Mouse (Mus musculus): ENCODE data around the gene Rccd1. TPM values are rescaled to one million over a fixed set of nuclear protein-coding genes. Genes with fewer than 3 reads are reported as not detected.

The Rccd1 gene
- total RNA-seq, 1 experiment from 2014 or later = 11.0 TPM

GRCm38 (mm10) chr7:80323336-80323735, 918 bp downstream of the Rccd1 start:
- ATAC-seq (replicated peaks in 1 of 2; ENCODE audit: insufficient read depth in 1 of 2, low FRiP score in 2 of 2, low TSS enrichment in 1 of 2, low read depth in 1 of 2, poor library complexity in 2 of 2, severe bottlenecking in 2 of 2) = no peak

GRCm38 (mm10) chr7:80319846-80320496, 4.3 kb downstream of the Rccd1 start:
- ATAC-seq (replicated peaks in 1 of 2; ENCODE audit: insufficient read depth in 1 of 2, low FRiP score in 2 of 2, low TSS enrichment in 1 of 2, low read depth in 1 of 2, poor library complexity in 2 of 2, severe bottlenecking in 2 of 2) = no peak

DNA sequence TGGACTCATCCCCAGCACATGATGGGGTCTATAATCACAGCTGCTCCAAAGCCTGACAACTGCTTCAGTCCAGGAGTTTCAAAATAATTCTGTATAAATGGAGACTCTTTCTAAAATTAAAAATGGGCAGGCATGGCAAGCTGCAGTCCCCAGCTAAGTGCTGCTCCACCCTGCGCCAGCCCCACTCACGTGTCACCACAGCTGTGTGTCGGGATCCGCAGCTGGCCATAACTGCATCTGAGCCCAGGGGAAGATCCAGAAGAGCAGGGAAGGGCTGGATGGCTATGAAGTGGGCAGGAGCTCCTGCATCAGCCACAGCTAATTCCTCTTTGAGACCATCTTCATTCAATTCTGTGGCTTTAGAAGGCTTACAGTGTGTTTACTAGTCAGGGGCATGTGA, 5.6 kb downstream of the Rccd1 start:
- ATAC-seq (replicated peaks in 1 of 2; ENCODE audit: insufficient read depth in 1 of 2, low FRiP score in 2 of 2, low TSS enrichment in 1 of 2, low read depth in 1 of 2, poor library complexity in 2 of 2, severe bottlenecking in 2 of 2) = no peak

GRCm38 (mm10) chr7:80317439-80318115, 6.7 kb downstream of the Rccd1 start:
- no peak for ATAC-seq (replicated peaks in 1 of 2; ENCODE audit: insufficient read depth in 1 of 2, low FRiP score in 2 of 2, low TSS enrichment in 1 of 2, low read depth in 1 of 2, poor library complexity in 2 of 2, severe bottlenecking in 2 of 2)

DNA sequence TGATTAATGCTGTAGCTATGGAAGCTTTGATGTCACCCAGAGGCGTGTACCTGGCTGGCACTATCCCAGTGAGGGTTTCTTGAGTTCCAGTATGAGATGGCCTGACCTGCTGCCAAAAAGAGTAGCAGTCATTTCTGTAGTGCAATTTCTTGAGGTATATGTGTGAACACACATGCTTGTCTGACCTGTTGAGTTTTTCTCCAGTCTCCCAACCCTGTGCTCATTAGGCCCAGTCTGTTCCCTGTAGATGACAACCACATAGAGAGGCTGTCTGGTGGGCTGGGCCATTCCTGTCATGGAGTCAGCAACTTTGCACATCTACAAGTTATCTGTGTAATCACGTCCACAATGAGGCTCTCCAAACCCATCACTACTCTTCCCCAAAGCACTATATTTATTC, 8.5 kb downstream of the Rccd1 start:
- ATAC-seq (replicated peaks in 1 of 2; ENCODE audit: insufficient read depth in 1 of 2, low FRiP score in 2 of 2, low TSS enrichment in 1 of 2, low read depth in 1 of 2, poor library complexity in 2 of 2, severe bottlenecking in 2 of 2) = no peak

DNA sequence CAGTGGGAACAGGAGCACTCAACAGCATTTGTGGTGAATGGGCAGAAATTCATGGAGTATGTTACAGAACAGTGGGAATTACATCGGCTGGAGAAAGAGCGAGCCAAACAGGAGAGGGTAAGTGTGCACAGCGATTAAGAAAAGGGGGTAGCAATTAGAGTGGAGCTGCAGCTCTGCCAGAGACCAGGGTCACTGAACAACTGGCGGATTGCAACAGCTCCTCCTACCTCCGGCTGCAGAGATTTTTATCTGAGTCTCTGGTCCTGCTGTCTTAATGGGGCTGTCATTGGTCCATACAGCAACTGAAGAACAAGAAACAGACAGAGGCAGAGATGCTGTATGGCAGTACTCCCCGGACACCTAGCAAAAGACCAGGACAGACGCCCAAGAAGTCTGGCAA, 13.5 kb downstream of the Rccd1 start:
- ATAC-seq (replicated peaks in 1 of 2; ENCODE audit: insufficient read depth in 1 of 2, low FRiP score in 2 of 2, low TSS enrichment in 1 of 2, low read depth in 1 of 2, poor library complexity in 2 of 2, severe bottlenecking in 2 of 2) = no peak

DNA sequence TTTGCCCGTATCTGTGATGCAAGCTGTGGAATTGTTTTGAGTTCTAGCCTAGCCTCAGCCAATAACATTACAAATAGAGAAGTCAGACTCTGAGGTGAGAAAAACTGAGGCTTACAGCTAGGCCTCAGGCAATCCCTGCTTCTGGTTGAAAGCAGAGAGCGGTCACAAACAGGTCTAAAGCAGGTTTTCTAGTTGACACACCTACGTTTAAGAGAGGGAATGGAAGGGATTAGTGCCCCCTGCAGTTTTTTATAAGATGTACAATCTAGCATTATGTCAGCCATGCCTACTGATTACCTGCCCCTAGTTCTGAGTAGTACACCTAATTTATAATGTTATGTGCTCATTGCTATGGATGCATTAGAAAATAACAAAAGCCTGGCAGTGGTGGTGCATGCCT, 16.5 kb downstream of the Rccd1 start:
- ATAC-seq (replicated peaks in 1 of 2; ENCODE audit: insufficient read depth in 1 of 2, low FRiP score in 2 of 2, low TSS enrichment in 1 of 2, low read depth in 1 of 2, poor library complexity in 2 of 2, severe bottlenecking in 2 of 2) = no peak

- no peak for ATAC-seq (replicated peaks in 1 of 2; ENCODE audit: insufficient read depth in 1 of 2, low FRiP score in 2 of 2, low TSS enrichment in 1 of 2, low read depth in 1 of 2, poor library complexity in 2 of 2, severe bottlenecking in 2 of 2)
These were observed 22.7 kb downstream of the Rccd1 start for GRCm38 (mm10) chr7:80301522-80301921.

- ATAC-seq (replicated peaks in 1 of 2; ENCODE audit: insufficient read depth in 1 of 2, low FRiP score in 2 of 2, low TSS enrichment in 1 of 2, low read depth in 1 of 2, poor library complexity in 2 of 2, severe bottlenecking in 2 of 2) = no peak; a peak in 1 of 4 replicates
These were observed 24.7 kb downstream of the Rccd1 start for GRCm38 (mm10) chr7:80299568-80299967.

- no peak for ATAC-seq (replicated peaks in 1 of 2; ENCODE audit: insufficient read depth in 1 of 2, low FRiP score in 2 of 2, low TSS enrichment in 1 of 2, low read depth in 1 of 2, poor library complexity in 2 of 2, severe bottlenecking in 2 of 2)
These were observed 25.5 kb downstream of the Rccd1 start for GRCm38 (mm10) chr7:80298754-80299153.

- no peak for ATAC-seq (replicated peaks in 1 of 2; ENCODE audit: insufficient read depth in 1 of 2, low FRiP score in 2 of 2, low TSS enrichment in 1 of 2, low read depth in 1 of 2, poor library complexity in 2 of 2, severe bottlenecking in 2 of 2)
These were observed 27.2 kb downstream of the Rccd1 start for GRCm38 (mm10) chr7:80297041-80297440.

DNA sequence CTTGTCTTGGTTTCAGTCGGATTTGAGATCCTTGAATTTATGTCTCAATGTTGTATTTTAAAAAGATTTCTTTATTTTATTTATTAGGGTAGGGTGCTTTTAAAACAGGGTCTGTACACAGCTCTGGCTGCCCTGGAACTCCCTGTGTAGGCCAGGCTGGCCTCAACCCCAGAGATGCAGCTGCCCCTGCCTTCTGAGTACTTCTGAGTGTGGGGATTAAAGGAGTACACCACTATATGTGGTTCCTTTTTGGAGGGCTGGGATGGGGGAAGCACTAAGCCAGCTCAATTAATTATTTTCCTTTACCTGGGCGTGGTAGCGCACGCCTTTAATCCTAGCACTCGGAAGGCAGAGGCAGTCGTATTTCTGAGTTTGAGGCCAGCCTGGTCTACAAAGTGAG, 27.8 kb downstream of the Rccd1 start:
- ATAC-seq (replicated peaks in 1 of 2; ENCODE audit: insufficient read depth in 1 of 2, low FRiP score in 2 of 2, low TSS enrichment in 1 of 2, low read depth in 1 of 2, poor library complexity in 2 of 2, severe bottlenecking in 2 of 2) = no peak

- no peak for ATAC-seq (replicated peaks in 1 of 2; ENCODE audit: insufficient read depth in 1 of 2, low FRiP score in 2 of 2, low TSS enrichment in 1 of 2, low read depth in 1 of 2, poor library complexity in 2 of 2, severe bottlenecking in 2 of 2)
These were observed 29.2 kb downstream of the Rccd1 start for GRCm38 (mm10) chr7:80294764-80295648.

DNA sequence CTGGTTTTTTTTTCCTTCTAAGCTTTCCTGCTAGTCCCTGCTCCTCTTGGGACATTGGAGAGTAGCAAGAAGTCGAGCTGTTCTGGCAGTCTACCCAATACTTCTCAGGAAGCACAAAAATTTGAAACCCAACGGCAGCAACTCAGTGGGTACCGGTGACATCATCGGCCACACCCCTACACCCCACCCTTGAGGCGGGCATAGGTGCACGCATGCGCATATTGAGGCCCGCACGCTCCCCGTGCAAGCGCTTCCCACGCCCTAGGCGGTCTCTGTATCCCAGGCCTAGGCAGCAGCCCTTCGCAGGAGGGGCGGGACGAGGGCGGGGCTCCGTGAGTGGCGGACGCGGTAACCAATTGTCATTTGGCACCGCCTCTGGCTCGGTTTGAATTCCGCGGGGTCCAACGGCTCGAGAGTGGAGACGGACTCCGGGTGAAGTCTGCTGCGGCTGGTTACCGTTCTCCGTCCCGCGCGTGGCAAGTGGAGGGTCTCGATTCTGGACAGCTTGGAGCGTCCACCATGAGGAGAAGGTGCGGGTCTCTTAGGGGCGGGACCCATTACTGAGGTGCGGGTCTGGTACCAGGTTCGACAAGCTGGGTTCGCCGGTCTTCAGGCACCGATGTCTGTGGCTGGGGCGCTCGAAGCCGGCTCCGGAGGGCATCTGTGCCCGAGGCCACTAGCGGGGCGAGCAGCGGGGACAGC, 30.0 kb downstream of the Rccd1 start, which contains the start of gene Prc1:
Gene Prc1 (plus strand): TSS at position 389 of the 702 bp plus-strand sequence.
- peak; percentile 99 for ATAC-seq (replicated peaks in 1 of 2; ENCODE audit: insufficient read depth in 1 of 2, low FRiP score in 2 of 2, low TSS enrichment in 1 of 2, low read depth in 1 of 2, poor library complexity in 2 of 2, severe bottlenecking in 2 of 2)

DNA sequence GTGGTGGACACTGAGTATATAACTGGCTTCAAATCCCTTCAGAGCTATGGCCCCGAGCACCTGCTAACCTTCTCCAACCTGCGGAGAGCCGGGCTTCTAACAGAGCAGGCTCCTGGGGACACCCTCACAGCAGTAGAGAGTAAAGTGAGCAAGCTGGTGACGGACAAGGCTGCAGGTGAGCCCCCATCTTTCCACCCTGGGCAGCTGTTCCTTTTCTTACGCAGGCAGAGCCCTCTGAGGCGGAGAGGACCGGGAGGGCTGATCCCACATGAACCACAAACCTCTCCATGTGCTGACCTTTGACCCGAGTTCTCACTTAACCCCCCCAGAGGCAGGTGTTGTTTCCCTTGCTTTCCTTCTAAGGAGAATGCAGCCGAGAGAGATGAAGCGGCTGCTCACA, 36.5 kb downstream of the Rccd1 start:
- no peak for ATAC-seq (replicated peaks in 1 of 2; ENCODE audit: insufficient read depth in 1 of 2, low FRiP score in 2 of 2, low TSS enrichment in 1 of 2, low read depth in 1 of 2, poor library complexity in 2 of 2, severe bottlenecking in 2 of 2)

DNA sequence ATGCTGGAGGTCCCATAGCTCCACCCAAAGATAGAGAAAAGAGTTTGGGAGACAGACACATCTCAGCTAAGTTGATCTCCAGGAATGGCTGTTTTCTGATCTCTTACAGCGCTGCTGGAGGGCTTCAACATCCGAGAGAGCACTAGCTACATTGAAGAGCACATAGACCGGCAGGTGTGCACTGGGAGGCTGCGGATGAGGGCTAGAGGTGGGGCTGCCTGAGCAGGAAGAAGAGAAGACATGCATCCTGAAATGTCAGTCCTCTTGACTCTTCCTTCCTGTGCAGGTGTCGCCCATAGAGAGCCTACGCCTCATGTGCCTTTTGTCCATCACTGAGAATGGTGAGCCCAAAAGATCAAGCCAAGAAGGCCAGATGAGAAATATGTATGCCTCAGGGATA, 38.5 kb downstream of the Rccd1 start:
- no peak for ATAC-seq (replicated peaks in 1 of 2; ENCODE audit: insufficient read depth in 1 of 2, low FRiP score in 2 of 2, low TSS enrichment in 1 of 2, low read depth in 1 of 2, poor library complexity in 2 of 2, severe bottlenecking in 2 of 2)

GRCm38 (mm10) chr7:80284391-80284790, 39.9 kb downstream of the Rccd1 start:
- ATAC-seq (replicated peaks in 1 of 2; ENCODE audit: insufficient read depth in 1 of 2, low FRiP score in 2 of 2, low TSS enrichment in 1 of 2, low read depth in 1 of 2, poor library complexity in 2 of 2, severe bottlenecking in 2 of 2) = no peak
